Mouse (Mus musculus): ENCODE results near the gene Keap1. TPM values are rescaled to one million over a fixed set of nuclear protein-coding genes. Genes with fewer than 3 reads are reported as not detected.

Keap1 gene
- 35.8 TPM for polyA plus RNA-seq (2014; fragmentation: Illumina TruSeq; extraction: RNeasy Lipid Tissue Mini Kit (QIAGEN cat#74804); ENCODE audit: low read depth, low replicate concordance)

GRCm38 (mm10) chr9:21238733-21239464, at the start of gene Keap1:
Gene Keap1 (minus strand): TSS chr9:21239361.

GRCm38 (mm10) chr9:21287571-21288402, 48.6 kb upstream of the Keap1 start, which contains the start of gene Kri1:
Gene Kri1 (minus strand): TSS chr9:21287969.

GRCm38 (mm10) chr9:21265000-21265561, 25.9 kb upstream of the Keap1 start, which contains the start of gene Atg4d:
Gene Atg4d (plus strand): TSS chr9:21265293.

GRCm38 (mm10) chr9:21248326-21248725, 9.2 kb upstream of the Keap1 start, which contains the start of gene S1pr5:
Gene S1pr5 (minus strand): TSS chr9:21248443.

Other genes with a start within 250 kb of the Keap1 start
- gene Mrpl4, start 236.6 kb downstream of the Keap1 start, polyA plus RNA-seq (2014; fragmentation: Illumina TruSeq; extraction: RNeasy Lipid Tissue Mini Kit (QIAGEN cat#74804); ENCODE audit: low read depth, low replicate concordance) = 123 TPM
- gene Icam1, start 223.4 kb downstream of the Keap1 start, polyA plus RNA-seq (2014; fragmentation: Illumina TruSeq; extraction: RNeasy Lipid Tissue Mini Kit (QIAGEN cat#74804); ENCODE audit: low read depth, low replicate concordance) = 12.4 TPM
- 1.3 TPM for gene Icam4, start 210.0 kb downstream of the Keap1 start, polyA plus RNA-seq (2014; fragmentation: Illumina TruSeq; extraction: RNeasy Lipid Tissue Mini Kit (QIAGEN cat#74804); ENCODE audit: low read depth, low replicate concordance)
- not detected for gene Icam5, start 207.3 kb downstream of the Keap1 start, polyA plus RNA-seq (2014; fragmentation: Illumina TruSeq; extraction: RNeasy Lipid Tissue Mini Kit (QIAGEN cat#74804); ENCODE audit: low read depth, low replicate concordance)
- not detected for gene Zglp1, start 172.3 kb downstream of the Keap1 start, polyA plus RNA-seq (2014; fragmentation: Illumina TruSeq; extraction: RNeasy Lipid Tissue Mini Kit (QIAGEN cat#74804); ENCODE audit: low read depth, low replicate concordance)
- 0.42 TPM for gene Gm49373, start 166.3 kb downstream of the Keap1 start, polyA plus RNA-seq (2014; fragmentation: Illumina TruSeq; extraction: RNeasy Lipid Tissue Mini Kit (QIAGEN cat#74804); ENCODE audit: low read depth, low replicate concordance)
- 47.3 TPM for gene Fdx1l, start 165.7 kb downstream of the Keap1 start, polyA plus RNA-seq (2014; fragmentation: Illumina TruSeq; extraction: RNeasy Lipid Tissue Mini Kit (QIAGEN cat#74804); ENCODE audit: low read depth, low replicate concordance)
- 0.97 TPM for gene Gm38431, start 147.4 kb downstream of the Keap1 start, polyA plus RNA-seq (2014; fragmentation: Illumina TruSeq; extraction: RNeasy Lipid Tissue Mini Kit (QIAGEN cat#74804); ENCODE audit: low read depth, low replicate concordance)
- gene Raver1, start 147.4 kb downstream of the Keap1 start, polyA plus RNA-seq (2014; fragmentation: Illumina TruSeq; extraction: RNeasy Lipid Tissue Mini Kit (QIAGEN cat#74804); ENCODE audit: low read depth, low replicate concordance) = 23.3 TPM
- gene Tyk2, start 108.1 kb downstream of the Keap1 start, polyA plus RNA-seq (2014; fragmentation: Illumina TruSeq; extraction: RNeasy Lipid Tissue Mini Kit (QIAGEN cat#74804); ENCODE audit: low read depth, low replicate concordance) = 11.4 TPM
- 166 TPM for gene Cdc37, start 89.4 kb downstream of the Keap1 start, polyA plus RNA-seq (2014; fragmentation: Illumina TruSeq; extraction: RNeasy Lipid Tissue Mini Kit (QIAGEN cat#74804); ENCODE audit: low read depth, low replicate concordance)
- 46.1 TPM for gene Pde4a, start 73.6 kb downstream of the Keap1 start, polyA plus RNA-seq (2014; fragmentation: Illumina TruSeq; extraction: RNeasy Lipid Tissue Mini Kit (QIAGEN cat#74804); ENCODE audit: low read depth, low replicate concordance)
- 0.97 TPM for gene S1pr5, start 9.1 kb upstream of the Keap1 start, polyA plus RNA-seq (2014; fragmentation: Illumina TruSeq; extraction: RNeasy Lipid Tissue Mini Kit (QIAGEN cat#74804); ENCODE audit: low read depth, low replicate concordance)
- gene Atg4d, start 25.9 kb upstream of the Keap1 start, polyA plus RNA-seq (2014; fragmentation: Illumina TruSeq; extraction: RNeasy Lipid Tissue Mini Kit (QIAGEN cat#74804); ENCODE audit: low read depth, low replicate concordance) = 51.7 TPM
- gene Kri1, start 48.6 kb upstream of the Keap1 start, polyA plus RNA-seq (2014; fragmentation: Illumina TruSeq; extraction: RNeasy Lipid Tissue Mini Kit (QIAGEN cat#74804); ENCODE audit: low read depth, low replicate concordance) = 22.2 TPM
- gene Cdkn2d, start 52.0 kb upstream of the Keap1 start, polyA plus RNA-seq (2014; fragmentation: Illumina TruSeq; extraction: RNeasy Lipid Tissue Mini Kit (QIAGEN cat#74804); ENCODE audit: low read depth, low replicate concordance) = 21.9 TPM
- not detected for gene Ap1m2, start 73.0 kb upstream of the Keap1 start, polyA plus RNA-seq (2014; fragmentation: Illumina TruSeq; extraction: RNeasy Lipid Tissue Mini Kit (QIAGEN cat#74804); ENCODE audit: low read depth, low replicate concordance)
- 78.8 TPM for gene Slc44a2, start 81.3 kb upstream of the Keap1 start, polyA plus RNA-seq (2014; fragmentation: Illumina TruSeq; extraction: RNeasy Lipid Tissue Mini Kit (QIAGEN cat#74804); ENCODE audit: low read depth, low replicate concordance)
- 26.8 TPM for gene Ilf3, start 128.5 kb upstream of the Keap1 start, polyA plus RNA-seq (2014; fragmentation: Illumina TruSeq; extraction: RNeasy Lipid Tissue Mini Kit (QIAGEN cat#74804); ENCODE audit: low read depth, low replicate concordance)
- 12.9 TPM for gene Qtrt1, start 172.5 kb upstream of the Keap1 start, polyA plus RNA-seq (2014; fragmentation: Illumina TruSeq; extraction: RNeasy Lipid Tissue Mini Kit (QIAGEN cat#74804); ENCODE audit: low read depth, low replicate concordance)
- gene Dnm2, start 185.5 kb upstream of the Keap1 start, polyA plus RNA-seq (2014; fragmentation: Illumina TruSeq; extraction: RNeasy Lipid Tissue Mini Kit (QIAGEN cat#74804); ENCODE audit: low read depth, low replicate concordance) = 57.1 TPM

All from heart, adult 10 weeks (tissue).